Mouse (Mus musculus): ENCODE measurements at regions not wholly inside any gene's neighbourhood (a gene's known extent, or its start where the extent isn't known, plus 50 kb on each side); places are given as distances from the start of the nearest gene placed in this dataset.
"Not testable (repeated sequence)": the region's sequence is repeated elsewhere in the genome, so short reads cannot be mapped to it uniquely, and the experiment has no call there.

DNA sequence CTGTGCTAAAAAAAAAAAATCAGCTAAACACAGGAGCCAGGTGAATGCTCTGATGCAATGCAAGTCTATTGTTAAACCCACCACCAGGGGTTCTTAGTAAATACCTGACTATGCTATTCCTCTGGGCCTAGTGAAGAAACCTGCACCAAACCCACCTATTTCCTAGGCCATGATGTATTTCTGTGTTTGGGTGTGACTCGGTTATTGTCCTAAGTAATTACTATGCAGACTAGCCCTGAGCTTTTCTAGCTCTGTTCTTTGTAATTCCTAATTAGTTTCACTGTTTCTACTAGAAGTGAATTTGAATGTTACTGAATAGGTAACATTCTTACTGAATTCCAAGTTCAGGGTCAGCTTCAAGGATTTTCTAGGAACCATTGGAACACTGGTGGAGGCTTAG lies 363.8 kb upstream of the 4930578C19Rik start:
- TF ChIP-seq POLR2A (IDR thresholded peaks at IDR 0.05; ENCODE audit: borderline replicate concordance, control insufficient read depth, low read depth, low read length); CTCF (IDR thresholded peaks at IDR 0.05; ENCODE audit: control insufficient read depth, insufficient read depth, low read length): not testable (repeated sequence)
